Mouse (Mus musculus) small intestine, adult 2 months (tissue): ENCODE results near the gene Tfrc.

Experiments
- CTCF ChIP-seq: fragments of 200-500 bp; IDR thresholded peaks from 2 replicates; pipeline ENCODE4 v1.5.1; 2012; ENCODE audit warnings: low read depth, mild to moderate bottlenecking, control low read depth, inconsistent platforms, low read length, moderate library complexity, mixed read lengths; ENCODE audit not compliant: insufficient replicate concordance, insufficient read length; ENCODE audit errors: extremely low read depth
- POLR2A ChIP-seq: fragments of 200-500 bp; IDR thresholded peaks from 2 replicates; pipeline ENCODE4 v1.6.1; 2012; ENCODE audit warnings: low read depth, mild to moderate bottlenecking, control low read depth, inconsistent platforms, low read length, moderate library complexity

- no peak for TF ChIP-seq CTCF
- TF ChIP-seq POLR2A, result no peak
These were observed 65.5 kb downstream of the Tfrc start for GRCm38 (mm10) chr16:32674121-32674740.
